Mouse (Mus musculus): ENCODE measurements at regions not wholly inside any gene's neighbourhood (a gene's known extent, or its start where the extent isn't known, plus 50 kb on each side); places are given as distances from the start of the nearest gene placed in this dataset.

DNA sequence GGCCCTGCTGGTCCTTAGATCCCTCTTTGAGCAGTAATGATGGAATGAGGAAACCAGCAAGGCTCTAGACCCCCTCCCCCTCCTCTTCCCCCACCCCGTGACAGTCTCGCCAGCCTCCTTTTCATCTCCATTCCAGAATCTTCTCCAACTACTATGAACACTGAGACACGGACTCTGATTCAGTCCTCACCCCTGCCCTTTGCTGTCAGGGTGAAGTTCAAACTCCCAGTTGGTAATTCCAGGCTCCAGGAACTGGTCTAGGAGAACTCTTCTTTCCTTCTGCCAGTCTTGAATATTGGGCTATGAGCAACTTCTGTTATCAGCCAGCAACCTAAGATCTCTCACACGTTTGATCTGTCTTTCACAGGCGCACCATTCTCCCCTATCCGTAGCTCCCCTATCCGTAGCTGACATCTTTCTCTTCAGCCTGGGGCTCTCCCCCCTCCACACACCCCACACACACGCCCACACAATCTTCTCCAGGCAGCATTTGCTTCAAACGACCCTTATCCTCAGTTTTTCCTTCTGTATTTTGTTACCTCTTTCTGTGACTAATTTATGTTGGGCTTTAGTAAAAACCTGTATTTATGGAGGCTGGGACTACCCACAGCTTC lies 128.6 kb upstream of the Rreb1 start:
- H3K36me3 ChIP-seq (ENCODE audit: insufficient read depth, low read length): no peaks in the 10 kb centered on the region
- no peaks in the 10 kb centered on the region for H3K27me3 ChIP-seq (ENCODE audit: insufficient read depth, low read length)
- H3K27ac ChIP-seq: no peak overlapping the region
- H3K9me3 ChIP-seq (replicated peaks; ENCODE audit: low read length): no peaks in the 10 kb centered on the region
- ATAC-seq (replicated peaks; ENCODE audit: low FRiP score, low read depth) (no peak), DNase-seq (ENCODE audit: low spot score) (no peak)
- H3K9ac ChIP-seq (ENCODE audit: low read depth, low read length): no peak overlapping the region
- 28% methylated on average over 9 of the region's 9 CpGs for WGBS
- H3K4me1 ChIP-seq (replicated peaks; ENCODE audit: insufficient read depth, low read length): no peaks in the 10 kb centered on the region
- H3K4me2 ChIP-seq (ENCODE audit: low read length): no peak overlapping the region
- no peak for TF ChIP-seq CTCF (IDR thresholded peaks at IDR 0.05; ENCODE audit: low read depth)
- H3K4me3 ChIP-seq (replicated peaks; ENCODE audit: low read depth, low read length): no peak overlapping the region

DNA sequence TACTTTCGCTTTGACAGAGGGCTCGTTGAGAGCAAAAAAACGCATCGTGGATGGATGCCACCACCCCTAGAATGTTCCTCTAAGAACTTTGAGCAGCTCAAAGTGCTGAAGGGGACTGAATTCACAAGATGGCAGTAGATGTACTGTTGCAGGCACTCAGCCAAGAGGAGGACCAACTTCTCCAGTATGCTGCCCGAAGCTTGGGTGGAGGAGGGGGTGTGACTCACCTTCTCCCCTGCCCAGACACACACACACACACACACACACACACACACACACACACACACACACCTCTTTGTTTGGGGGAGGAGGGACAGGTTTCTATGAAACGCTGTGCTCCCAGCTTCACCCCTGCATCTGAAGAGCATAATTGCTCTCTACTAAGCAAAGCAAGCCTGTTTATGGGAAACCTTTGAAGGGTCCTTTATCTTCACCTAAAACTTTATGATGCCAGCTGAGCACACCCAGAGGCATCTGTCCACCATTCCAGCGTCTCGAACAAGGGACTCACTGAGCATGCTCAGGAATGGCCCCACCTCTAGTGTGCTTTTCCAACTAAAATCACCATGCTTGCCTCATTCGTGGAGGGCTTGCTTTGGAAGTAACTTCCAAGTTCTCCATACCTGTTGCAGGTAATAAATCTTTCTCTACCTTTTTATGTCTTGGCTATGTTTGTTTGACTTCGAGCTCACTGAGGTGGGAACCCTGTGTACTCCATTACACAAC lies 126.8 kb upstream of the Rreb1 start:
- DNase-seq (ENCODE audit: low spot score) (no peak), ATAC-seq (replicated peaks; ENCODE audit: low FRiP score, low read depth) (no peak)
- 77% methylated on average over 10 of the region's 10 CpGs for WGBS
- no peaks in the 10 kb centered on the region for H3K36me3 ChIP-seq (ENCODE audit: insufficient read depth, low read length)
- no peaks in the 10 kb centered on the region for H3K4me1 ChIP-seq (replicated peaks; ENCODE audit: insufficient read depth, low read length)
- no peak overlapping the region for H3K4me3 ChIP-seq (replicated peaks; ENCODE audit: low read depth, low read length)
- no peak overlapping the region for H3K9ac ChIP-seq (ENCODE audit: low read depth, low read length)
- H3K27me3 ChIP-seq (ENCODE audit: insufficient read depth, low read length): no peaks in the 10 kb centered on the region
- no peak overlapping the region for H3K27ac ChIP-seq
- H3K4me2 ChIP-seq (ENCODE audit: low read length): no peak overlapping the region
- no peak for TF ChIP-seq CTCF (IDR thresholded peaks at IDR 0.05; ENCODE audit: low read depth)
- H3K9me3 ChIP-seq (replicated peaks; ENCODE audit: low read length): no peaks in the 10 kb centered on the region

DNA sequence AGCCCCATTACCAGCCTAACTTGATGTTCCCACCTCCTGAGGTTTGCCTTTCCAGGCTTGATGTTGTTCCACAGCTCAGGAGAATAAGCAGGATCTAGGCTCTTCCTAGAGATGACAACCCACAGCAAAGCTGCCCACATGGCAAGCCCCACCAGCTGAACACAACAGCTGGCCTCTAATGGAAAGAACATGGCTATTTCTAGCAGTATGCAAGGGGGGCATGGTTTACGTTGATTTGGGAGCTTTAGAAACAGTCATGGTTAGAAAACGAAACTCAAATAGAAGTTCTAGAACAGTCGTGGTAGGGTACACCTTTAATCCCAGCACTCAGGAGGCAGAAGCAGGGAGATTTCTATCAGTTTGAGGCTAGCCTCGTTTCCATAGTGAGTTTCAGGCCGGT lies 123.5 kb upstream of the Rreb1 start:
- 76% methylated on average over 5 of the region's 5 CpGs for WGBS

DNA sequence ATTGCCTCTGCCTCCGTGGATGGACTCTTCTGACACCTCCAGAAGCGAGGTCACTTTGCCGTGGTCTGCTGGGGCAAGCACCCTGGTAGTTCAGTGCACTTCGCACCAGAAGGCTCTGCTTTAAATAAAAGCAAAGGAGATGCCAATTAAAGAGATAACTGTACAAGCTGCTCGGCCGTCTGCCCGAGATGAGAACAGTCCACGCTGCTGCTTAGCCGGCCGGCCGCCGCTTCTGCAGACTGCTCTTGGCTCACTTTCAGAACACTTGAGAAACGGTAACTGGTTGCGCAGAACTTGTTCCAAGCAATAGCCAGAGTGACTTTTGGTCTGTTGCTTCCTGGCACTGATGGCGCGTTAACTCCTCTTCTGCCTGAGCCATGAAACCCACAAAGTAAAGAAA lies 121.0 kb upstream of the Rreb1 start:
- H3K36me3 ChIP-seq (ENCODE audit: insufficient read depth, low read length): no peaks in the 10 kb centered on the region
- no peak overlapping the region for H3K27ac ChIP-seq
- no peak overlapping the region for H3K4me3 ChIP-seq (replicated peaks; ENCODE audit: low read depth, low read length)
- DNase-seq (ENCODE audit: low spot score): peak; percentile 40
- WGBS: 58% methylated on average over 16 of the region's 16 CpGs
- TF ChIP-seq CTCF (IDR thresholded peaks at IDR 0.05; ENCODE audit: low read depth): no peak
- H3K4me2 ChIP-seq (ENCODE audit: low read length): no peak overlapping the region
- no peaks in the 10 kb centered on the region for H3K9me3 ChIP-seq (replicated peaks; ENCODE audit: low read length)
- no peaks in the 10 kb centered on the region for H3K27me3 ChIP-seq (ENCODE audit: insufficient read depth, low read length)
- H3K9ac ChIP-seq (ENCODE audit: low read depth, low read length): no peak overlapping the region
- no peaks in the 10 kb centered on the region for H3K4me1 ChIP-seq (replicated peaks; ENCODE audit: insufficient read depth, low read length)
- ATAC-seq (replicated peaks; ENCODE audit: low FRiP score, low read depth): no peak

More for the DNA sequence above, 123.5 kb upstream of the Rreb1 start:
- TF ChIP-seq CTCF (IDR thresholded peaks at IDR 0.05; ENCODE audit: low read depth): no peak
- H3K4me2 ChIP-seq (ENCODE audit: low read length): no peak overlapping the region
- H3K27ac ChIP-seq: no peak overlapping the region
- no peak overlapping the region for H3K9ac ChIP-seq (ENCODE audit: low read depth, low read length)
- H3K36me3 ChIP-seq (ENCODE audit: insufficient read depth, low read length): no peaks in the 10 kb centered on the region
- ATAC-seq (replicated peaks; ENCODE audit: low FRiP score, low read depth) (no peak), DNase-seq (ENCODE audit: low spot score) (no peak)
- no peaks in the 10 kb centered on the region for H3K9me3 ChIP-seq (replicated peaks; ENCODE audit: low read length)
- H3K27me3 ChIP-seq (ENCODE audit: insufficient read depth, low read length): no peaks in the 10 kb centered on the region
- no peak overlapping the region for H3K4me3 ChIP-seq (replicated peaks; ENCODE audit: low read depth, low read length)
- H3K4me1 ChIP-seq (replicated peaks; ENCODE audit: insufficient read depth, low read length): no peaks in the 10 kb centered on the region

DNA sequence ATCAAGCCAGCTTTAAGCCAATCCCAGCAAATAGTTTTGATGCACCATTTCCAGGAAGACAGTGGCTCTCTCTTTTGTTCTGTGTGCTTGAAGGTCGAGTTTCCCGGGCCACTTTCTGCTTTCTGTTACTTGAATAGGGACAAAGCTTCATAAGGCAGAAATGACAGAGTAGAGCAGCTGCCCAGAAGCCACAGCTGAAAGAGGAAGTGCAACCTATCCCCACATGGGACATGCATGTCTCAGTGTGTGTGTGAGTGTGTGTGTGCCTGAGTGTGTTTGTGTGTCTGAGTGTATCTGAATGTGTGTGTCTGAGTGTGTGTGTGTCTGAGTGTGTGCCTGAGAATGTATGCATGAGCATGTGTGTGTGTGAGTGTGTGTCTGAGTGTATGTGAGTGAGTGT lies 120.2 kb upstream of the Rreb1 start:
- WGBS: 57% methylated on average over 2 of the region's 2 CpGs

DNA sequence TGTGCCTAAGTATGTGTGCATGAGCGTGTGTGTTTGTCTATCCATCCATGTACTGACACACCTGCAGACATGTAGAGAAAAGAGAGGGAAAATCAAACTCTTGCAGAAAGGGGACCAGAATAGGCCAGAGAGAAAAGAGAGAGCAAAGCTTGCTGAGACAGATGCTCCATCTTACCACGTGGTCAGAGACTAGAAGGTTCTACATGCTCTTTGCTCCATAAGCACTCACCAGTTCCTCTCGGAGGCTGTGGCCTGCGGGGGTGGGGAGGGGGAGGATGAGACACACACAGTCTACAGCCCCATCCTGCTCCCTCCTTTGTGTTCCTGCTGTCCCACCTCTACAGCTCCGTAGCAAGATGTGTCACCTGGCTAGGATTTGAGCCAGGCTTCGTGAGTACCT lies 119.7 kb upstream of the Rreb1 start:
- TF ChIP-seq CTCF (IDR thresholded peaks at IDR 0.05; ENCODE audit: low read depth): no peak
- Histone ChIP-seq H3K4me1 (replicated peaks; ENCODE audit: insufficient read depth, low read length) (no peaks in the 10 kb centered on the region), H3K4me2 (ENCODE audit: low read length) (no peak overlapping the region), H3K9me3 (replicated peaks; ENCODE audit: low read length) (no peaks in the 10 kb centered on the region), H3K27me3 (ENCODE audit: insufficient read depth, low read length) (no peaks in the 10 kb centered on the region), H3K9ac (ENCODE audit: low read depth, low read length) (no peak overlapping the region), H3K36me3 (ENCODE audit: insufficient read depth, low read length) (no peaks in the 10 kb centered on the region), H3K27ac (no peak overlapping the region), H3K4me3 (replicated peaks; ENCODE audit: low read depth, low read length) (no peak overlapping the region)
- 78% methylated on average over 6 of the region's 6 CpGs for WGBS
- ATAC-seq (replicated peaks; ENCODE audit: low FRiP score, low read depth) (no peak), DNase-seq (ENCODE audit: low spot score) (no peak)

More for the DNA sequence above, 120.2 kb upstream of the Rreb1 start:
- no peak overlapping the region for H3K4me2 ChIP-seq (ENCODE audit: low read length)
- no peaks in the 10 kb centered on the region for H3K4me1 ChIP-seq (replicated peaks; ENCODE audit: insufficient read depth, low read length)
- DNase-seq (ENCODE audit: low spot score): no peak
- no peak overlapping the region for H3K27ac ChIP-seq
- H3K4me3 ChIP-seq (replicated peaks; ENCODE audit: low read depth, low read length): no peak overlapping the region
- H3K9ac ChIP-seq (ENCODE audit: low read depth, low read length): no peak overlapping the region
- no peaks in the 10 kb centered on the region for H3K36me3 ChIP-seq (ENCODE audit: insufficient read depth, low read length)
- TF ChIP-seq CTCF (IDR thresholded peaks at IDR 0.05; ENCODE audit: low read depth): no peak
- H3K9me3 ChIP-seq (replicated peaks; ENCODE audit: low read length): no peaks in the 10 kb centered on the region
- ATAC-seq (replicated peaks; ENCODE audit: low FRiP score, low read depth): no peak
- no peaks in the 10 kb centered on the region for H3K27me3 ChIP-seq (ENCODE audit: insufficient read depth, low read length)

Data from kidney, postnatal 0 days (tissue).